Mouse (Mus musculus): ENCODE results near the gene Zxdc. TPM values are rescaled to one million over a fixed set of nuclear protein-coding genes. Genes with fewer than 3 reads are reported as not detected.

The Zxdc gene
- polyA plus RNA-seq, 1 experiment from 2014 or later, result 2.9 TPM

DNA sequence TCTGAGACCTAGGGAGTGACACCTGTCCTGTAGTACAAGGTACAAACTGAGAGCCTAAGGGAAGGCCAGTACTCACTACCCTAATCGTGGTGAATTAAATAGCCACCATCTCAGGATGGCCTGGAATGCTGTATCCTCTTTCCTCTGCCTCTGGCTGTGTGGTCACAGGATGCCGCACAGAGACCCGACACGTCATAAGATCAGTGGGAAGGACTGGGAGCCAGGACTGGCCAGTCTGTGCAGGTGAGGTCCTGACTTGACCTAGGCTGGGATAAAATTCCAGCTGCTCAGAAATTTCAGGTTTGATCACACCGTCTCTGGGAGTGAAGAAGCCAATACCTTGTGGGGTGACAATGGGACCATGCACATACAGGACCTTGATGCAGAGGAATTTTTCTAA, 82.2 kb downstream of the Zxdc start:
- H3K4me1 ChIP-seq (replicated peaks), result 0 out of 2 replicates have a peak, but pooled peaks cover 4% of the 10 kb centered on the region
- no peaks in the 10 kb centered on the region for H3K9me3 ChIP-seq (replicated peaks)
- H3K9ac ChIP-seq, result no peak overlapping the region
- H3K4me3 ChIP-seq (replicated peaks), result no peak overlapping the region
- no peaks in the 10 kb centered on the region for H3K27me3 ChIP-seq
- no peaks in the 10 kb centered on the region for H3K36me3 ChIP-seq (replicated peaks)
- 68% methylated on average over 5 of the region's 5 CpGs for WGBS (ENCODE audit: insufficient replicate concordance)
- H3K27ac ChIP-seq (replicated peaks), result no peak overlapping the region
- ATAC-seq (ENCODE audit: insufficient read depth), result no peak
- no peak overlapping the region for H3K4me2 ChIP-seq

DNA sequence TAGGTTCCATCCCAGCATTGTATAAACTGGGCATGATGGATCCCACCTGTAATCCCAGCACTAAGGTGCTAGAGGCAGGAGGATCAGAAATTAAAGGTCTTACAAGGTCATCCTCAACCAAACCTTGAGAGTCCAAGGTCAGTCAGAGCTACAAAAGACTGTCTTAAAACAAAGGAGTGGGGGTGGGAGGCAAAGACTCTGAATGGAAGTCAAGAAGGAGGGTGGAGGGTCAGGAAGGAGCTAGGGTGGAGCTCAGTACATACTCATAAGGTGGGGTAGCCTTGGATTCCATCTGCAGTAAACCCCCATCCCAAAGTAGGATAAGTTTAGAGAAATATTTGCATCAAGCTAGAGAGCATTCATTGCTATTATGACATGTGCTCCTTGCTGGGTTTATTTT, 83.3 kb downstream of the Zxdc start:
- Histone ChIP-seq H3K27me3 (no peaks in the 10 kb centered on the region), H3K4me2 (no peak overlapping the region), H3K27ac (replicated peaks) (no peak overlapping the region), H3K4me3 (replicated peaks) (no peak overlapping the region), H3K36me3 (replicated peaks) (no peaks in the 10 kb centered on the region), H3K9ac (no peak overlapping the region), H3K9me3 (replicated peaks) (no peaks in the 10 kb centered on the region), H3K4me1 (replicated peaks) (0 out of 2 replicates have a peak, but pooled peaks cover 4% of the 10 kb centered on the region)
- ATAC-seq (ENCODE audit: insufficient read depth), result no peak

Other genes with a start within 250 kb of the Zxdc start
- gene Vmn1r51, start 246.9 kb upstream of the Zxdc start, polyA plus RNA-seq (2015; fragmentation: Nextera tagmentation; extraction: Ambion mirVana), result not detected in 2 replicates
- not detected in 2 replicates for gene Vmn1r52, start 194.7 kb upstream of the Zxdc start, polyA plus RNA-seq (2015; fragmentation: Nextera tagmentation; extraction: Ambion mirVana)
- gene V1ra8, start 166.7 kb upstream of the Zxdc start, polyA plus RNA-seq (2015; fragmentation: Nextera tagmentation; extraction: Ambion mirVana), result not detected in 2 replicates
- not detected in 2 replicates for gene Vmn1r53, start 145.1 kb upstream of the Zxdc start, polyA plus RNA-seq (2015; fragmentation: Nextera tagmentation; extraction: Ambion mirVana)
- not detected in 2 replicates for gene Vmn1r54, start 123.2 kb upstream of the Zxdc start, polyA plus RNA-seq (2015; fragmentation: Nextera tagmentation; extraction: Ambion mirVana)
- gene BC048671, start 68.3 kb upstream of the Zxdc start, polyA plus RNA-seq (2015; fragmentation: Nextera tagmentation; extraction: Ambion mirVana), result 0.10 TPM in 1 of 2 replicates, not detected in the other
- 13.9 and 15.1 TPM in 2 replicates for gene Chst13, start 44.3 kb upstream of the Zxdc start, polyA plus RNA-seq (2015; fragmentation: Nextera tagmentation; extraction: Ambion mirVana)
- 23.2 and 28.9 TPM in 2 replicates for gene Uroc1, start 36.2 kb upstream of the Zxdc start, polyA plus RNA-seq (2015; fragmentation: Nextera tagmentation; extraction: Ambion mirVana)
- 0.08 TPM in 1 of 2 replicates, not detected in the other for gene Cfap100, start 59.3 kb downstream of the Zxdc start, polyA plus RNA-seq (2015; fragmentation: Nextera tagmentation; extraction: Ambion mirVana)
- 18.4 and 22.4 TPM in 2 replicates for gene Klf15, start 93.1 kb downstream of the Zxdc start, polyA plus RNA-seq (2015; fragmentation: Nextera tagmentation; extraction: Ambion mirVana)
- gene Aldh1l1, start 116.9 kb downstream of the Zxdc start, polyA plus RNA-seq (2015; fragmentation: Nextera tagmentation; extraction: Ambion mirVana), result 32.1 and 39.0 TPM in 2 replicates
- 41.3 and 46.3 TPM in 2 replicates for gene Slc41a3, start 235.2 kb downstream of the Zxdc start, polyA plus RNA-seq (2015; fragmentation: Nextera tagmentation; extraction: Ambion mirVana)

All from liver, embryonic 15.5 days (tissue).